Mouse (Mus musculus) 3T3-L1 (cell line): ENCODE measurements at regions not wholly inside any gene's neighbourhood (a gene's known extent, or its start where the extent isn't known, plus 50 kb on each side); places are given as distances from the start of the nearest gene placed in this dataset.
"Not testable (repeated sequence)": the region's sequence is repeated elsewhere in the genome, so short reads cannot be mapped to it uniquely, and the experiment has no call there.

Source experiments
- DNase-seq: peaks from one replicate; pipeline ENCODE4 v3.0.0-alpha.2; 2015; ENCODE audit warnings: low read depth, low spot score

- DNase-seq: peak; percentile 27
These were observed 198.2 kb upstream of the Six2 start for GRCm38 (mm10) chr17:85886237-85886636.

GRCm38 (mm10) chr17:85881636-85882170 is 193.6 kb upstream of the Six2 start:
- no peak for DNase-seq

- DNase-seq: no peak
These were observed 193.0 kb upstream of the Six2 start for GRCm38 (mm10) chr17:85881046-85881445.

- DNase-seq: peak; percentile 11
These were observed 189.4 kb upstream of the Six2 start for GRCm38 (mm10) chr17:85877426-85877825.

- no peak for DNase-seq
These were observed 188.8 kb upstream of the Six2 start for GRCm38 (mm10) chr17:85876853-85877252.

GRCm38 (mm10) chr17:85873853-85874586 is 185.9 kb upstream of the Six2 start:
- no peak for DNase-seq

- no peak for DNase-seq
These were observed 184.9 kb upstream of the Six2 start for GRCm38 (mm10) chr17:85872903-85873413.

GRCm38 (mm10) chr17:85870406-85870805 is 182.3 kb upstream of the Six2 start:
- no peak for DNase-seq

- no peak for DNase-seq
These were observed 181.1 kb upstream of the Six2 start for GRCm38 (mm10) chr17:85869179-85869578.

- DNase-seq: no peak
These were observed 180.0 kb upstream of the Six2 start for GRCm38 (mm10) chr17:85867945-85868616.

- no peak for DNase-seq
These were observed 178.5 kb upstream of the Six2 start for GRCm38 (mm10) chr17:85866581-85866980.

- no peak for DNase-seq
These were observed 177.9 kb upstream of the Six2 start for GRCm38 (mm10) chr17:85865940-85866339.

- DNase-seq: no peak
These were observed 173.3 kb upstream of the Six2 start for GRCm38 (mm10) chr17:85861328-85861727.

GRCm38 (mm10) chr17:85860797-85861196 is 172.7 kb upstream of the Six2 start:
- DNase-seq: no peak

GRCm38 (mm10) chr17:85859926-85860707 is 172.0 kb upstream of the Six2 start:
- no peak for DNase-seq

- no peak for DNase-seq
These were observed 170.4 kb upstream of the Six2 start for GRCm38 (mm10) chr17:85858516-85858915.

GRCm38 (mm10) chr17:85857705-85858472 is 169.8 kb upstream of the Six2 start:
- no peak for DNase-seq

- DNase-seq: not testable (repeated sequence)
These were observed 168.8 kb upstream of the Six2 start for GRCm38 (mm10) chr17:85856894-85857293.

GRCm38 (mm10) chr17:85853156-85853555 is 165.1 kb upstream of the Six2 start:
- DNase-seq: no peak

- DNase-seq: no peak
These were observed 160.5 kb upstream of the Six2 start for GRCm38 (mm10) chr17:85848526-85848925.

- no peak for DNase-seq
These were observed 159.7 kb upstream of the Six2 start for GRCm38 (mm10) chr17:85847756-85848155.
